10 mouse cellular contexts compared by ENCODE assay signal in genomic region chr14:60895172-60896000, GRCm38 (mm10).
DNase-seq lines count a peak whose midpoint lies in the region; ATAC-seq and TF ChIP-seq lines count a peak whose summit lies in the region.
"Had no signal": no experiment of that assay in that cellular context is flagged by ENCODE, and none has a peak within 500 bp of the region (broad histone marks: within the 10 kb centered on the region; RNA-seq: fewer than 3 reads in every experiment).

No protein-coding gene starts in this region.

- H3K4me1 ChIP-seq in embryonic facial prominence, embryonic 13.5 days, result peaks cover 24% of the 10 kb centered on the region

- 0 out of 2 replicates have a peak overlapping the region, but pooled peaks have one; percentile 3 for H3K4me2 ChIP-seq in embryonic facial prominence, embryonic 13.5 days

- WGBS in embryonic facial prominence, embryonic 13.5 days, result 52% methylated on average over 19 of the region's 19 CpGs

- intact Hi-C loops in left cerebral cortex, adult 2 months (cut with DNase I), result no loop called here
- intact Hi-C loops in left cerebral cortex, postnatal 4 days (cut with DNase I), result no loop called here
- intact Hi-C loops in left cerebral cortex, postnatal 25 days (cut with DNase I), result loop anchor here (5.0 to 10.0 kb wide), 2 partner anchors 72 to 189 kb away; no protein-coding TSS in a partner anchor

- ATAC-seq in embryonic facial prominence, embryonic 13.5 days (ENCODE audit: insufficient number of reproducible peaks, insufficient read depth, low FRiP score, low TSS enrichment, low read depth), result no peak
- no peak for ATAC-seq in CD4-positive, CD25-positive, alpha-beta regulatory T cell, adult 4 months

- H3K9me3 ChIP-seq in embryonic facial prominence, embryonic 13.5 days, result no peaks in the 10 kb centered on the region

- no peak for TF ChIP-seq CTCF in left cerebral cortex, adult 2 months (IDR thresholded peaks at IDR 0.05)

- peak; percentile 22 to 43 for DNase-seq in left cerebral cortex, adult 2 months (ENCODE audit: extremely low spot score in 1 of 2, low spot score in 2 of 2)
- no peak for DNase-seq in left cerebral cortex, postnatal 4 days
- peak; percentile 48 to 71 for DNase-seq in left cerebral cortex, postnatal 25 days (ENCODE audit: low spot score in 2 of 2)
- peak; percentile 22 to 31 for DNase-seq in right cerebral cortex, postnatal 36 days (ENCODE audit: low spot score in 2 of 2)
- DNase-seq in adrenal gland, adult 18-20 months (ENCODE audit: low spot score in 2 of 2), result no peak
- DNase-seq in retina, postnatal 1 day, result no peak
- DNase-seq: gastrocnemius, postnatal 14 days had no signal

- H3K9ac ChIP-seq in embryonic facial prominence, embryonic 13.5 days, result no peak overlapping the region

- H3K4me3 ChIP-seq in left cerebral cortex, adult 2 months, result no peak overlapping the region
- H3K4me3 ChIP-seq in embryonic facial prominence, embryonic 13.5 days, result no peak overlapping the region

- H3K27me3 ChIP-seq in embryonic facial prominence, embryonic 13.5 days, result no peaks in the 10 kb centered on the region

- 0 out of 2 replicates have a peak, but pooled peaks cover 4% of the 10 kb centered on the region for H3K36me3 ChIP-seq in embryonic facial prominence, embryonic 13.5 days

- H3K27ac ChIP-seq in left cerebral cortex, adult 2 months, result peak overlapping the region; percentile 71; the same call in 1 of the 2 replicates
- peak overlapping the region; percentile 69 for H3K27ac ChIP-seq in embryonic facial prominence, embryonic 13.5 days
- H3K27ac ChIP-seq: kidney, postnatal 0 days had no signal

Comparison
In these comparisons a context has a peak if more than half of its experiments do, and no peak if none do; other contexts are left out.
1. DNase-seq: peak in left cerebral cortex, adult 2 months (2 of 2), left cerebral cortex, postnatal 25 days (2 of 2) and right cerebral cortex, postnatal 36 days (2 of 2); none in left cerebral cortex, postnatal 4 days (single experiment), adrenal gland, adult 18-20 months (0 of 2) and retina, postnatal 1 day (single experiment).